Mouse (Mus musculus): ENCODE measurements around the gene Fbxw7.
A peak's percentile ranks its signal among the peaks of the same experiment; 100 is the strongest.

Gene Fbxw7

GRCm38 (mm10) chr3:84889648-84890047 is 74.6 kb downstream of the Fbxw7 start:
- DNase-seq (ENCODE audit: low read depth, low spot score): peak; percentile 57

- DNase-seq (ENCODE audit: low read depth, low spot score): no peak
These were observed 75.9 kb downstream of the Fbxw7 start for GRCm38 (mm10) chr3:84890983-84891382.

- no peak for DNase-seq (ENCODE audit: low read depth, low spot score)
These were observed 82.9 kb downstream of the Fbxw7 start for GRCm38 (mm10) chr3:84897952-84898351.

- DNase-seq (ENCODE audit: low read depth, low spot score): peak; percentile 62
These were observed 91.5 kb downstream of the Fbxw7 start for GRCm38 (mm10) chr3:84906528-84906927.

- no peak for DNase-seq (ENCODE audit: low read depth, low spot score)
These were observed 99.2 kb downstream of the Fbxw7 start for GRCm38 (mm10) chr3:84914284-84914683.

- no peak for DNase-seq (ENCODE audit: low read depth, low spot score)
These were observed 103.0 kb downstream of the Fbxw7 start for GRCm38 (mm10) chr3:84917903-84918679.

GRCm38 (mm10) chr3:84921704-84922420 is 106.8 kb downstream of the Fbxw7 start:
- DNase-seq (ENCODE audit: low read depth, low spot score): peak; percentile 31

GRCm38 (mm10) chr3:84923256-84923655 is 108.2 kb downstream of the Fbxw7 start:
- DNase-seq (ENCODE audit: low read depth, low spot score): peak; percentile 16

GRCm38 (mm10) chr3:84923670-84924069 is 108.6 kb downstream of the Fbxw7 start:
- no peak for DNase-seq (ENCODE audit: low read depth, low spot score)

GRCm38 (mm10) chr3:84925229-84925628 is 110.2 kb downstream of the Fbxw7 start:
- no peak for DNase-seq (ENCODE audit: low read depth, low spot score)

GRCm38 (mm10) chr3:84926140-84926539 is 111.1 kb downstream of the Fbxw7 start:
- no peak for DNase-seq (ENCODE audit: low read depth, low spot score)

- DNase-seq (ENCODE audit: low read depth, low spot score): no peak
These were observed 112.2 kb downstream of the Fbxw7 start for GRCm38 (mm10) chr3:84927168-84927794.

GRCm38 (mm10) chr3:84927901-84928300 is 112.8 kb downstream of the Fbxw7 start:
- peak; percentile 69 for DNase-seq (ENCODE audit: low read depth, low spot score)

GRCm38 (mm10) chr3:84929171-84929570 is 114.1 kb downstream of the Fbxw7 start:
- DNase-seq (ENCODE audit: low read depth, low spot score): no peak

- no peak for DNase-seq (ENCODE audit: low read depth, low spot score)
These were observed 115.6 kb downstream of the Fbxw7 start for GRCm38 (mm10) chr3:84930683-84931082.

- DNase-seq (ENCODE audit: low read depth, low spot score): no peak
These were observed 120.7 kb downstream of the Fbxw7 start for GRCm38 (mm10) chr3:84935729-84936128.

- no peak for DNase-seq (ENCODE audit: low read depth, low spot score)
These were observed 121.2 kb downstream of the Fbxw7 start for GRCm38 (mm10) chr3:84936252-84936651.

- no peak for DNase-seq (ENCODE audit: low read depth, low spot score)
These were observed 121.9 kb downstream of the Fbxw7 start for GRCm38 (mm10) chr3:84936956-84937355.

- DNase-seq (ENCODE audit: low read depth, low spot score): no peak
These were observed 122.6 kb downstream of the Fbxw7 start for GRCm38 (mm10) chr3:84937360-84938355.

- no peak for DNase-seq (ENCODE audit: low read depth, low spot score)
These were observed 129.9 kb downstream of the Fbxw7 start for GRCm38 (mm10) chr3:84944933-84945332.

GRCm38 (mm10) chr3:84946381-84946780 is 131.3 kb downstream of the Fbxw7 start:
- DNase-seq (ENCODE audit: low read depth, low spot score): no peak
